ENCODE assay signal across 27 mouse cellular contexts in genomic region chr12:65413034-65413700, GRCm38 (mm10).
DNase-seq lines count a peak whose midpoint lies in the region; ATAC-seq lines count a peak whose summit lies in the region.
"Had no signal": no experiment of that assay in that cellular context is flagged by ENCODE, and none has a peak within 500 bp of the region (broad histone marks: within the 10 kb centered on the region; RNA-seq: fewer than 3 reads in every experiment).

No protein-coding gene starts in this region.

- 76% methylated on average over 9 of the region's 9 CpGs for WGBS in hindbrain, embryonic 13.5 days
- 83% methylated on average over 9 of the region's 9 CpGs for WGBS in hindbrain, embryonic 11.5 days
- 62% methylated on average over 9 of the region's 9 CpGs for WGBS in midbrain, embryonic 16.5 days
- 71% methylated on average over 9 of the region's 9 CpGs for WGBS in midbrain, embryonic 14.5 days
- WGBS in forebrain, embryonic 14.5 days: 75% methylated on average over 9 of the region's 9 CpGs
- 57% methylated on average over 9 of the region's 9 CpGs for WGBS in neural tube, embryonic 14.5 days

- no peak overlapping the region for H3K9ac ChIP-seq in hindbrain, embryonic 13.5 days
- H3K9ac ChIP-seq in hindbrain, embryonic 11.5 days (ENCODE audit: low read depth, low read length): no peak overlapping the region
- H3K9ac ChIP-seq in midbrain, embryonic 16.5 days (ENCODE audit: low read depth, low read length): no peak overlapping the region
- no peak overlapping the region for H3K9ac ChIP-seq in midbrain, embryonic 14.5 days (replicated peaks; ENCODE audit: low read length)
- H3K9ac ChIP-seq in forebrain, embryonic 14.5 days (ENCODE audit: low read length): no peak overlapping the region
- H3K9ac ChIP-seq in neural tube, embryonic 14.5 days (replicated peaks; ENCODE audit: low read depth, low read length): no peak overlapping the region
- H3K9ac ChIP-seq: embryonic facial prominence, embryonic 13.5 days; hindbrain, embryonic 15.5 days; limb, embryonic 12.5 days; liver, postnatal 0 days; stomach, embryonic 15.5 days had no signal

- H3K9me3 ChIP-seq in hindbrain, embryonic 13.5 days: no peaks in the 10 kb centered on the region
- no peaks in the 10 kb centered on the region for H3K9me3 ChIP-seq in hindbrain, embryonic 11.5 days (ENCODE audit: control insufficient read depth, low read length)
- H3K9me3 ChIP-seq in midbrain, embryonic 16.5 days (replicated peaks; ENCODE audit: control insufficient read depth, low read length, poor library complexity, severe bottlenecking): no peaks in the 10 kb centered on the region
- no peaks in the 10 kb centered on the region for H3K9me3 ChIP-seq in midbrain, embryonic 14.5 days (ENCODE audit: control insufficient read depth, low read length)
- H3K9me3 ChIP-seq in forebrain, embryonic 14.5 days (replicated peaks; ENCODE audit: control insufficient read depth, low read length): no peaks in the 10 kb centered on the region
- no peaks in the 10 kb centered on the region for H3K9me3 ChIP-seq in neural tube, embryonic 14.5 days (ENCODE audit: control insufficient read depth, low read length)
- H3K9me3 ChIP-seq: embryonic facial prominence, embryonic 13.5 days; hindbrain, embryonic 15.5 days; limb, embryonic 12.5 days; stomach, embryonic 15.5 days had no signal

- H3K4me2 ChIP-seq in hindbrain, embryonic 13.5 days: no peak overlapping the region
- no peak overlapping the region for H3K4me2 ChIP-seq in hindbrain, embryonic 11.5 days (replicated peaks; ENCODE audit: low read depth, low read length)
- H3K4me2 ChIP-seq in midbrain, embryonic 16.5 days (ENCODE audit: low read length): no peak overlapping the region
- H3K4me2 ChIP-seq in midbrain, embryonic 14.5 days (ENCODE audit: low read length): no peak overlapping the region
- H3K4me2 ChIP-seq in forebrain, embryonic 14.5 days (ENCODE audit: low read length): no peak overlapping the region
- no peak overlapping the region for H3K4me2 ChIP-seq in neural tube, embryonic 14.5 days (ENCODE audit: low read depth, low read length)
- H3K4me2 ChIP-seq: embryonic facial prominence, embryonic 13.5 days; heart, embryonic 11.5 days; hindbrain, embryonic 15.5 days; limb, embryonic 12.5 days; liver, embryonic 11.5 days; stomach, embryonic 15.5 days had no signal

- H3K4me1 ChIP-seq in hindbrain, embryonic 13.5 days (replicated peaks): no peaks in the 10 kb centered on the region
- no peaks in the 10 kb centered on the region for H3K4me1 ChIP-seq in hindbrain, embryonic 11.5 days (replicated peaks; ENCODE audit: control insufficient read depth, insufficient read depth, low read length)
- peaks cover 3% of the 10 kb centered on the region for H3K4me1 ChIP-seq in midbrain, embryonic 16.5 days (ENCODE audit: control insufficient read depth, insufficient read depth, low read length)
- H3K4me1 ChIP-seq in midbrain, embryonic 14.5 days (ENCODE audit: control insufficient read depth, insufficient read depth, low read length): peaks cover 5% of the 10 kb centered on the region; the same call in 1 of the 2 replicates
- no peaks in the 10 kb centered on the region for H3K4me1 ChIP-seq in forebrain, embryonic 14.5 days (ENCODE audit: control insufficient read depth, insufficient read depth, low read length)
- no peaks in the 10 kb centered on the region for H3K4me1 ChIP-seq in neural tube, embryonic 14.5 days (ENCODE audit: control insufficient read depth, insufficient read depth, low read length)
- H3K4me1 ChIP-seq: embryonic facial prominence, embryonic 13.5 days; limb, embryonic 12.5 days; stomach, embryonic 15.5 days had no signal

- H3K27me3 ChIP-seq in hindbrain, embryonic 13.5 days: no peaks in the 10 kb centered on the region
- H3K27me3 ChIP-seq in hindbrain, embryonic 11.5 days (ENCODE audit: control insufficient read depth, insufficient read depth, low read length): no peaks in the 10 kb centered on the region
- no peaks in the 10 kb centered on the region for H3K27me3 ChIP-seq in midbrain, embryonic 16.5 days (ENCODE audit: control insufficient read depth, insufficient read depth, low read depth, low read length)
- H3K27me3 ChIP-seq in midbrain, embryonic 14.5 days (ENCODE audit: control insufficient read depth, insufficient read depth, low read length): no peaks in the 10 kb centered on the region
- no peaks in the 10 kb centered on the region for H3K27me3 ChIP-seq in forebrain, embryonic 14.5 days (replicated peaks; ENCODE audit: control insufficient read depth, insufficient read depth, low read length)
- H3K27me3 ChIP-seq in neural tube, embryonic 14.5 days (ENCODE audit: control insufficient read depth, insufficient read depth, low read length): no peaks in the 10 kb centered on the region
- H3K27me3 ChIP-seq: embryonic facial prominence, embryonic 13.5 days; hindbrain, embryonic 15.5 days; limb, embryonic 12.5 days; stomach, embryonic 15.5 days had no signal

- no peak overlapping the region for H3K4me3 ChIP-seq in hindbrain, embryonic 13.5 days
- H3K4me3 ChIP-seq in hindbrain, embryonic 11.5 days (ENCODE audit: low read depth, low read length): no peak overlapping the region
- H3K4me3 ChIP-seq in midbrain, embryonic 16.5 days (ENCODE audit: low read depth, low read length): no peak overlapping the region
- H3K4me3 ChIP-seq in midbrain, embryonic 14.5 days (replicated peaks; ENCODE audit: low read depth, low read length): no peak overlapping the region
- H3K4me3 ChIP-seq in forebrain, embryonic 14.5 days (ENCODE audit: low read depth, low read length): no peak overlapping the region
- H3K4me3 ChIP-seq in neural tube, embryonic 14.5 days (ENCODE audit: low read depth, low read length): no peak overlapping the region
- H3K4me3 ChIP-seq: embryonic facial prominence, embryonic 13.5 days; erythroblast, embryonic 14.5 days; hindbrain, embryonic 15.5 days; limb, embryonic 12.5 days; stomach, embryonic 15.5 days had no signal

- DNase-seq in hindbrain, embryonic 11.5 days (ENCODE audit: low spot score): no peak
- no peak for DNase-seq in midbrain, embryonic 14.5 days
- DNase-seq in forebrain, embryonic 14.5 days (ENCODE audit: low spot score): no peak
- no peak for DNase-seq in cerebellum, postnatal 36 days
- DNase-seq in gastrocnemius, adult 8-10 months (ENCODE audit: low spot score in 2 of 2): no peak
- DNase-seq: adrenal gland, adult 2 months; cerebellum, adult 18-20 months; cerebellum, postnatal 14 days; embryo, embryonic 11 days; gastrocnemius, postnatal 14 days; heart, adult 11 months; kidney, postnatal 25 days; liver, postnatal 0 days; thymus, postnatal 25 days had no signal

- no peak overlapping the region for H3K27ac ChIP-seq in hindbrain, embryonic 13.5 days
- H3K27ac ChIP-seq in hindbrain, embryonic 11.5 days (ENCODE audit: low read depth, low read length): no peak overlapping the region
- no peak overlapping the region for H3K27ac ChIP-seq in midbrain, embryonic 16.5 days (ENCODE audit: low read length)
- H3K27ac ChIP-seq in midbrain, embryonic 14.5 days (replicated peaks; ENCODE audit: low read depth, low read length): no peak overlapping the region
- H3K27ac ChIP-seq in forebrain, embryonic 14.5 days (ENCODE audit: low read depth, low read length): no peak overlapping the region
- no peak overlapping the region for H3K27ac ChIP-seq in neural tube, embryonic 14.5 days (ENCODE audit: low read depth, low read length)
- H3K27ac ChIP-seq: embryonic facial prominence, embryonic 13.5 days; hindbrain, embryonic 15.5 days; limb, embryonic 12.5 days; macrophage; stomach, embryonic 15.5 days had no signal

- H3K36me3 ChIP-seq in hindbrain, embryonic 13.5 days: no peaks in the 10 kb centered on the region
- H3K36me3 ChIP-seq in hindbrain, embryonic 11.5 days (ENCODE audit: control insufficient read depth, insufficient read depth, low read length): no peaks in the 10 kb centered on the region
- H3K36me3 ChIP-seq in midbrain, embryonic 16.5 days (ENCODE audit: control insufficient read depth, insufficient read depth, low read length): no peaks in the 10 kb centered on the region
- no peaks in the 10 kb centered on the region for H3K36me3 ChIP-seq in midbrain, embryonic 14.5 days (ENCODE audit: control insufficient read depth, insufficient read depth, low read length)
- no peaks in the 10 kb centered on the region for H3K36me3 ChIP-seq in forebrain, embryonic 14.5 days (ENCODE audit: control insufficient read depth, insufficient read depth, low read length)
- no peaks in the 10 kb centered on the region for H3K36me3 ChIP-seq in neural tube, embryonic 14.5 days (ENCODE audit: control insufficient read depth, insufficient read depth, low read length)
- H3K36me3 ChIP-seq: embryonic facial prominence, embryonic 13.5 days; hindbrain, embryonic 15.5 days; limb, embryonic 12.5 days; stomach, embryonic 15.5 days had no signal

- ATAC-seq in hindbrain, embryonic 13.5 days (ENCODE audit: low FRiP score): peak; percentile 49; the same call in 1 of the 2 replicates
- ATAC-seq in hindbrain, embryonic 11.5 days (ENCODE audit: low FRiP score): no peak
- peak; percentile 59 for ATAC-seq in midbrain, embryonic 16.5 days
- ATAC-seq in midbrain, embryonic 14.5 days (ENCODE audit: low FRiP score, low TSS enrichment): no peak
- ATAC-seq in forebrain, embryonic 14.5 days: peak; percentile 29; the same call in 1 of the 2 replicates
- peak; percentile 60; the same call in 1 of the 2 replicates for ATAC-seq in neural tube, embryonic 14.5 days (ENCODE audit: low read depth)
- ATAC-seq: intestine, embryonic 16.5 days; liver, postnatal 0 days; lung, postnatal 0 days had no signal

Comparison
In these comparisons a context has a peak if more than half of its experiments do, and no peak if none do; other contexts are left out.
1. ATAC-seq: peak in hindbrain, embryonic 13.5 days (single experiment), midbrain, embryonic 16.5 days (single experiment), forebrain, embryonic 14.5 days (single experiment) and neural tube, embryonic 14.5 days (single experiment); none in hindbrain, embryonic 11.5 days (single experiment) and midbrain, embryonic 14.5 days (single experiment).